Mouse (Mus musculus) neural tube, embryonic 15.5 days (tissue): ENCODE data around the gene Traf4. TPM values are rescaled to one million over a fixed set of nuclear protein-coding genes. Genes with fewer than 3 reads are reported as not detected.
A peak's percentile ranks its signal among the peaks of the same experiment; 100 is the strongest.

ENCODE experiments used
- ATAC-seq: fragments of 200-750 bp; cut with Nextera tagmentation; 2 replicates; pipeline ENCODE4 v1.8.0; 2017; ENCODE audit warnings: mild to moderate bottlenecking, moderate TSS enrichment, moderate library complexity; ENCODE audit not compliant: low FRiP score
- H3K27ac ChIP-seq: fragments of 300-500 bp; sonication (generic); replicated peaks from 2 replicates; pipeline ENCODE4 v1.5.1; 2015; ENCODE audit warnings: mild to moderate bottlenecking, inconsistent platforms
- H3K27me3 ChIP-seq: fragments of 300-500 bp; sonication (generic); replicated peaks from 2 replicates; pipeline ENCODE4 v1.6.1; 2015; ENCODE audit warnings: inconsistent platforms
- H3K36me3 ChIP-seq: fragments of 300-500 bp; sonication (generic); 2 replicates; pipeline ENCODE4 v1.6.1; 2015; ENCODE audit warnings: inconsistent platforms
- H3K4me1 ChIP-seq: fragments of 300-500 bp; sonication (generic); 2 replicates; pipeline ENCODE4 v1.6.1; 2015; ENCODE audit warnings: inconsistent platforms
- H3K4me2 ChIP-seq: fragments of 300-500 bp; sonication (generic); 2 replicates; pipeline ENCODE4 v1.6.1; 2015; ENCODE audit warnings: inconsistent platforms, mild to moderate bottlenecking, moderate library complexity
- H3K4me3 ChIP-seq: fragments of 300-500 bp; sonication (generic); replicated peaks from 2 replicates; pipeline ENCODE4 v1.5.1; 2015; ENCODE audit warnings: mild to moderate bottlenecking, inconsistent platforms
- H3K9ac ChIP-seq: fragments of 300-500 bp; sonication (generic); replicated peaks from 2 replicates; pipeline ENCODE4 v1.6.1; 2015; ENCODE audit warnings: mild to moderate bottlenecking, inconsistent platforms
- H3K9me3 ChIP-seq: fragments of 300-500 bp; sonication (generic); replicated peaks from 2 replicates; pipeline ENCODE4 v1.6.1; 2016; ENCODE audit warnings: inconsistent platforms
- WGBS: fragments of 180-500 bp; shearing (Covaris S2); methylation state at CpG from one replicate; pipeline ENCODE4 v1.1.7; 2015; ENCODE audit warnings: mixed read lengths; 5-methylcytosine and 5-hydroxymethylcytosine counted together
- polyA plus RNA-seq: library from polyadenylated mRNA; unstranded; fragments of >200 nt; fragmentation: Nextera tagmentation; extraction: Ambion mirVana; gene quantifications from 2 replicates; pipeline ENCODE4 v1.2.1, GENCODE M21; 2015

Gene Traf4
- polyA plus RNA-seq, 1 experiment from 2014 or later = 82.1 TPM

- peaks cover 15% of the 10 kb centered on the region for H3K4me1 ChIP-seq
- H3K9me3 ChIP-seq = no peaks in the 10 kb centered on the region
- H3K27me3 ChIP-seq = no peaks in the 10 kb centered on the region
- no peak overlapping the region for H3K27ac ChIP-seq
- WGBS = 86% methylated on average over 16 of the region's 16 CpGs
- H3K4me3 ChIP-seq = no peak overlapping the region
- no peak overlapping the region for H3K4me2 ChIP-seq
- H3K9ac ChIP-seq = no peak overlapping the region
- ATAC-seq = no peak
- H3K36me3 ChIP-seq = no peaks in the 10 kb centered on the region
These were observed 6.8 kb upstream of the Traf4 start for GRCm38 (mm10) chr11:78172034-78172747.

DNA sequence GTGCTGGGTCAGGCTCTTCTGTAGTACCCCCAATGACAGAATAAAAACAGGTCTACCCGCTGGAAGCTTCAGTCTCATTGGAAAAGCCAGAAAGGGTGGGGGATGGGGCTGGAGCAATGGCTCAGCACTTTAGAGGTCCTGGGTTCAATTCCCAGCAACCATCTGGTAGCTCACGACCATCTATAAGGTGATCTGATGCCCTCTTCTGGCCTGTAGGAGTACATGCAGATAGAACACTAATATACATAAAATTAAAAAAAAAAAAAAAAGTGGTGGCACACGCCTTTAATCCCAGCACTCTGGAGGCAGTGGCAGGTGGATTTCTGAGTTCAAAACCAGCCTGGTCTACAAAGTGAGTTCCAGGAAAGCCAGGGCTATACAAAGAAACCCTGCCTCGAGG is 5.9 kb upstream of the Traf4 start:
- Histone ChIP-seq H3K36me3 (no peaks in the 10 kb centered on the region), H3K4me1 (peaks cover 8% of the 10 kb centered on the region), H3K9ac (no peak overlapping the region), H3K4me2 (no peak overlapping the region), H3K27me3 (no peaks in the 10 kb centered on the region), H3K27ac (no peak overlapping the region), H3K4me3 (no peak overlapping the region), H3K9me3 (no peaks in the 10 kb centered on the region)
- 71% methylated on average over 4 of the region's 4 CpGs for WGBS
- ATAC-seq = no peak

DNA sequence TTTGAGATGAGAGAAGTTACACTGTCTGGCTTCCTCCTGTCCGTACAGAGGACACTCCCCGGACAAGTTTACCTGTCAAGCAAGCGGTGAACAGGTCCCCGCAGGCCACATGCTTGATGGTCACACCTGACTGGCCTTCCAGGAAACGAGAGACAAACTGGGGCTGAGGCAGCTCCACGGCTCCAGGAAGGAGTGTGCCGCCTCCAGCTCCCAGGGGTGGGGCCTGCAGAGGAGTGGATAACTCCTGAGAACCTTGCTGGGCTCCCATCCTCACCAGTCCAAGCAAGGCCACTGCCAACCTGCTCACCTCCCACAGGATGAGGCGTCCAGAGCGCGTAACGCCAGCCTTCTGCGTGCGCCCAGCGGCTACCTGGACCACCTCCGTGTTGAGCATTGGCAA is 4.9 kb upstream of the Traf4 start:
- no peak for ATAC-seq
- H3K9me3 ChIP-seq = no peaks in the 10 kb centered on the region
- 94% methylated on average over 15 of the region's 15 CpGs for WGBS

GRCm38 (mm10) chr11:78168541-78169468 is 3.4 kb upstream of the Traf4 start:
- Histone ChIP-seq H3K9ac (no peak overlapping the region), H3K4me2 (no peak overlapping the region), H3K4me1 (peaks cover 12% of the 10 kb centered on the region), H3K9me3 (no peaks in the 10 kb centered on the region), H3K27me3 (no peaks in the 10 kb centered on the region), H3K36me3 (no peaks in the 10 kb centered on the region), H3K4me3 (no peak overlapping the region), H3K27ac (no peak overlapping the region)
- ATAC-seq = no peak
- 60% methylated on average over 19 of the region's 19 CpGs for WGBS

More for the DNA sequence above, 4.9 kb upstream of the Traf4 start:
- Histone ChIP-seq H3K27ac (no peak overlapping the region), H3K4me1 (peaks cover 10% of the 10 kb centered on the region), H3K4me3 (no peak overlapping the region), H3K36me3 (no peaks in the 10 kb centered on the region), H3K4me2 (no peak overlapping the region), H3K9ac (no peak overlapping the region), H3K27me3 (no peaks in the 10 kb centered on the region)

- 93% methylated on average over 14 of the region's 14 CpGs for WGBS
- Histone ChIP-seq H3K27ac (no peak overlapping the region), H3K4me2 (no peak overlapping the region), H3K36me3 (no peaks in the 10 kb centered on the region), H3K4me3 (no peak overlapping the region), H3K9me3 (no peaks in the 10 kb centered on the region), H3K4me1 (peaks cover 26% of the 10 kb centered on the region), H3K27me3 (no peaks in the 10 kb centered on the region), H3K9ac (no peak overlapping the region)
- ATAC-seq = no peak
These were observed 2.0 kb upstream of the Traf4 start for GRCm38 (mm10) chr11:78167257-78167959.

- H3K9ac ChIP-seq = no peak overlapping the region
- peaks cover 5% of the 10 kb centered on the region; the same call in 1 of the 2 replicates for H3K36me3 ChIP-seq
- H3K4me2 ChIP-seq = no peak overlapping the region
- WGBS = 80% methylated on average over 6 of the region's 6 CpGs
- H3K27ac ChIP-seq = no peak overlapping the region
- no peaks in the 10 kb centered on the region for H3K9me3 ChIP-seq
- no peak overlapping the region for H3K4me3 ChIP-seq
- no peak for ATAC-seq
- peaks cover 34% of the 10 kb centered on the region for H3K4me1 ChIP-seq
- no peaks in the 10 kb centered on the region for H3K27me3 ChIP-seq
These were observed 1.3 kb upstream of the Traf4 start for GRCm38 (mm10) chr11:78166640-78167039.

- H3K36me3 ChIP-seq = peaks cover 8% of the 10 kb centered on the region
- no peaks in the 10 kb centered on the region for H3K9me3 ChIP-seq
- H3K27me3 ChIP-seq = no peaks in the 10 kb centered on the region
- WGBS = 58% methylated on average over 4 of the region's 4 CpGs
- no peak for ATAC-seq
- H3K4me2 ChIP-seq = peak overlapping the region; percentile 80
- peaks cover 38% of the 10 kb centered on the region for H3K4me1 ChIP-seq
- H3K9ac ChIP-seq = peak overlapping the region; percentile 55; the same call in 1 of the 2 replicates
- peak overlapping the region; percentile 99 for H3K4me3 ChIP-seq
- peak overlapping the region; percentile 98 for H3K27ac ChIP-seq
These were observed 772 bp upstream of the Traf4 start for GRCm38 (mm10) chr11:78166161-78166560.

GRCm38 (mm10) chr11:78165761-78166109 is 346 bp upstream of the Traf4 start:
- WGBS = 2% methylated on average over 16 of the region's 16 CpGs
- peak; percentile 28 for ATAC-seq
- peak overlapping the region; percentile 99 for H3K4me3 ChIP-seq

DNA sequence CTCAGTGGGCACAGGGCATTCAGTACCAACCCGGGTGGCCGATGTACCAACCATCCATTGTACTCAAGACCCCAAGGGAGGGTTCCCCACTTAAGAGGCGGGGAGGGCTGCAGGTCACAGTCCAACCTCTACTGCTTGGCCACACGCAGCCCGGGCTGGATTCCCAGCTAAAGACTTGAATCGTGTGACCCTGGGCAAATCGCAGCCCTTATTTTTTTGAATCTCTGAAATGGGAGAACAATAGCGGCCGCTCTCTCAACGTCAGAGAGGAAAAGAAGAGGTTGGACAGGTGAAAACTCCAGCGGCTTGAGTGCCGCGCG is 825 bp downstream of the Traf4 start:
- ATAC-seq = peak; percentile 7; the same call in 1 of the 2 replicates
- peak overlapping the region; percentile 98 for H3K27ac ChIP-seq
- under 1% methylated on average over 14 of the region's 14 CpGs for WGBS

More at GRCm38 (mm10) chr11:78165761-78166109, 346 bp upstream of the Traf4 start:
- Histone ChIP-seq H3K27ac (peak overlapping the region; percentile 98), H3K9ac (peak overlapping the region; percentile 55), H3K4me2 (peak overlapping the region; percentile 80), H3K9me3 (no peaks in the 10 kb centered on the region), H3K4me1 (peaks cover 42% of the 10 kb centered on the region), H3K36me3 (peaks cover 13% of the 10 kb centered on the region), H3K27me3 (no peaks in the 10 kb centered on the region)

GRCm38 (mm10) chr11:78163681-78164603 is 1.4 kb downstream of the Traf4 start:
- H3K4me3 ChIP-seq = peak overlapping the region; percentile 99
- peaks cover 31% of the 10 kb centered on the region for H3K36me3 ChIP-seq
- H3K27ac ChIP-seq = peak overlapping the region; percentile 98
- under 1% methylated on average over 22 of the region's 22 CpGs for WGBS
- peak; percentile 40 for ATAC-seq
- peak overlapping the region; percentile 80 for H3K4me2 ChIP-seq
- H3K9me3 ChIP-seq = no peaks in the 10 kb centered on the region
- H3K27me3 ChIP-seq = no peaks in the 10 kb centered on the region
- H3K4me1 ChIP-seq = peaks cover 60% of the 10 kb centered on the region
- peak overlapping the region; percentile 100 for H3K9ac ChIP-seq

More for the DNA sequence above, 825 bp downstream of the Traf4 start:
- peak overlapping the region; percentile 100 for H3K9ac ChIP-seq
- peaks cover 54% of the 10 kb centered on the region for H3K4me1 ChIP-seq
- H3K36me3 ChIP-seq = peaks cover 24% of the 10 kb centered on the region
- peak overlapping the region; percentile 80 for H3K4me2 ChIP-seq
- no peaks in the 10 kb centered on the region for H3K27me3 ChIP-seq
- no peaks in the 10 kb centered on the region for H3K9me3 ChIP-seq
- H3K4me3 ChIP-seq = peak overlapping the region; percentile 99
